Mouse (Mus musculus): ENCODE results near the gene Bmp8a. TPM values are rescaled to one million over a fixed set of nuclear protein-coding genes. Genes with fewer than 3 reads are reported as not detected.
"Not testable (repeated sequence)": the region's sequence is repeated elsewhere in the genome, so short reads cannot be mapped to it uniquely, and the experiment has no call there.

Gene Bmp8a
- total RNA-seq, 2 experiments from 2014 or later: not detected

GRCm38 (mm10) chr4:123331961-123332360 lies 11.1 kb downstream of the Bmp8a start:
- not testable (repeated sequence) for DNase-seq (ENCODE audit: low spot score in 2 of 2)

GRCm38 (mm10) chr4:123331326-123331725 lies 11.7 kb downstream of the Bmp8a start:
- DNase-seq (ENCODE audit: low spot score in 2 of 2): no peak

- DNase-seq (ENCODE audit: low spot score in 2 of 2): no peak
Observed at GRCm38 (mm10) chr4:123328946-123329345, 14.1 kb downstream of the Bmp8a start.

DNA sequence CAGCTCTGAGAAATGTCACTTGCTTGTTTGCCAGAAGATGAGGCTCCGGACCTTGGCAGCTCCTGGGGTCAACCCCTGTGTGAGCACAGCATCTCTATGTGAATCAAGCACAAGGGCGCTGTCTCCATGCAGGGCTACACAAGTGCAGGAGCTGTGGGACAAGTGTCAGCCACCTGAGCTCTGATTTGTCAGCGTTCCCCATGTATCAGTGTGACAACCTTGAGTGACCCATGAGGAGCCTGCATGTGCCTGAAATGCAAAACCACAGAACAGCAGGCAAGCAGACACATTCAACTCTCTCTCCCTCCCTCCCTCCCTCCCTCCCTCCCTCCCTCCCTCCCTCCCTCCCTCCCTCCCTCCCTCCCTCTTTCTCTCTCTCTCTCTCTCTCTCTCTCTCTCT lies 15.4 kb downstream of the Bmp8a start:
- no peak for DNase-seq (ENCODE audit: low spot score in 2 of 2)

- DNase-seq (ENCODE audit: low spot score in 2 of 2): no peak
Observed at GRCm38 (mm10) chr4:123326087-123326486, 17.0 kb downstream of the Bmp8a start.

- DNase-seq (ENCODE audit: low spot score in 2 of 2): no peak
Observed at GRCm38 (mm10) chr4:123323534-123323933, 19.5 kb downstream of the Bmp8a start, which contains the start of gene Oxct2a. Gene Oxct2a (minus strand): TSS chr4:123323634.

DNA sequence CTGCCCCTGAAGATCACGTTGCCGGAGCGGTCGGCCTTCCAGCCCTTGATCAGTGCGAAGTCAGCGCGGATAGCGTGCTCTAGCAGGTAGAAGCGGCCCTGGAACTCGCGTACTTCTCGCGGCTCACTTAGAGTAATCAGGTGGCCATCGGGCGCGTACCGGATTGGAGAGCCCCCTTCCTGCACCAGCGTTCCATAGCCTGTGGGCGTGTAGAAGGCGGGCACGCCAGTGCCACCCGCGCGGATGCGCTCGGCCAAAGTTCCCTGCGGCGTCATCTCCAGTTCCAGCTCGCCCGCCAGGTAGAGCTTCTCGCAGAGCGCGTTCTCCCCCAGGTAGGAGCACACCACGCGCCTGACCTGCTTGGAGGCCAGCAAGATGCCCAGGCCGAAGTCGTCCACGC lies 20.1 kb downstream of the Bmp8a start:
- not testable (repeated sequence) for DNase-seq (ENCODE audit: low spot score in 2 of 2)

DNA sequence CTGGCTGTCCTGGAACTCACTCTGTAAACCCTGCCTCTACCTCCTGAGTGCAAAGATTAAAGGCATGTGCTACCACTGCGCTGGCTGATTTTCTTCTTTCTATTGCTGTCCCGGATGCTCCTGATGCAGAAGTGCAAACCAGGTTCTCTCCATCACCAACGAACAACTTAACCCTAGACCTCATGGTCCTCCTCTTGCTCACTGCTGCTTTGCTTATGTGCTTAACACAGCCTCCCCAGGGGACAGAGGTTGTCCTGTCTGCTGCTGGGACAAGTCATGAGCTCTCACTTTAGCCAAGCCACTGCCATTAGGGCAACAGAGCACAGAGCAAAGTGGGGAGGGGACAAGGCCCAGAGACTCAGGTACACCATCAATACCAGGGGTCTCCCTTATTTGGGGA lies 28.6 kb downstream of the Bmp8a start:
- DNase-seq (ENCODE audit: low spot score in 2 of 2): no peak

GRCm38 (mm10) chr4:123313010-123313409 lies 30.0 kb downstream of the Bmp8a start:
- no peak for DNase-seq (ENCODE audit: low spot score in 2 of 2)

- no peak for DNase-seq (ENCODE audit: low spot score in 2 of 2)
Observed at GRCm38 (mm10) chr4:123311845-123312244, 31.2 kb downstream of the Bmp8a start.

DNA sequence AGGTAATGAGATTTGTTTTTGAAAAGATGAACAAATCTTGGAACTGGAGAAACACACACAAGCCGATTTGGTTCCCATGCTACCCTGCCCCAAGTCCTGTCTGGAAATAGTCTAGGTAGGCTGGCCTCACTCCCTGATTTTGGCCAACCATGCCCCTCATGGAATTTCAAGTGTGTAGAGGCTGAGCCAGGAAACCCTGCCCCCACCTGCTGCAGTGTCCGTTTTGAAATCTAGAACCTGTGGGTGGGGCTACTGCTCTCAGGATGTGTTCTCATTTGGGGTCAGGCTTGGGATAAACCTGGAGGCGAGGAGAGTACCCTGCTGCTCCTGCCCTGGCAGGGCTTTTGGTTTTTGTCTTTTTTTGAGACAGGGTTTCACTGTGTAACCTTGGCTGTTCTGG lies 34.8 kb downstream of the Bmp8a start:
- no peak for DNase-seq (ENCODE audit: low spot score in 2 of 2)

GRCm38 (mm10) chr4:123306999-123307398 lies 36.1 kb downstream of the Bmp8a start:
- DNase-seq (ENCODE audit: low spot score in 2 of 2): peak in 1 of 2 experiments; percentile 39

DNA sequence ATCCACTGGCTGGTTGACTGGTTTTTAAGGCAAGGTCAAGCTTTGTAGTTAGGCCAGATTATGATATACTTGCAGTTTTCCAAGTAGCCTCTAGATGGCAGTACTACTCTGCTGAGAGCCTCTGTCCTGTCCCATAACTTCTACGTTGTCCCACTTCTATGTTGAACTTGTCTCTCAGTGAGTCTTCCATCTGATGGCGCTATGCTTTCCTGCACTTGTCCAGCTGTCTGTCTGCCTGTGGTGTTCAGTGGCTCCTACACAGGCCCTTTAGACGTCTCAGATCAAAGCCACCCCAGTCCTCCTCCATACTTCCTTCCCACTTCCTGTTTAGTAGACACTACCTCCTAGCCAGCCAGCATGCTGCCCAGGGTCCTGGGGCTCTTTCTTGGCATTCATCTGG lies 37.3 kb downstream of the Bmp8a start:
- peak; percentile 18 to 52 for DNase-seq (ENCODE audit: low spot score in 2 of 2)

GRCm38 (mm10) chr4:123298980-123299670 lies 43.9 kb downstream of the Bmp8a start:
- no peak for DNase-seq (ENCODE audit: low spot score in 2 of 2)

GRCm38 (mm10) chr4:123298226-123298625 lies 44.8 kb downstream of the Bmp8a start:
- DNase-seq (ENCODE audit: low spot score in 2 of 2): no peak

DNA sequence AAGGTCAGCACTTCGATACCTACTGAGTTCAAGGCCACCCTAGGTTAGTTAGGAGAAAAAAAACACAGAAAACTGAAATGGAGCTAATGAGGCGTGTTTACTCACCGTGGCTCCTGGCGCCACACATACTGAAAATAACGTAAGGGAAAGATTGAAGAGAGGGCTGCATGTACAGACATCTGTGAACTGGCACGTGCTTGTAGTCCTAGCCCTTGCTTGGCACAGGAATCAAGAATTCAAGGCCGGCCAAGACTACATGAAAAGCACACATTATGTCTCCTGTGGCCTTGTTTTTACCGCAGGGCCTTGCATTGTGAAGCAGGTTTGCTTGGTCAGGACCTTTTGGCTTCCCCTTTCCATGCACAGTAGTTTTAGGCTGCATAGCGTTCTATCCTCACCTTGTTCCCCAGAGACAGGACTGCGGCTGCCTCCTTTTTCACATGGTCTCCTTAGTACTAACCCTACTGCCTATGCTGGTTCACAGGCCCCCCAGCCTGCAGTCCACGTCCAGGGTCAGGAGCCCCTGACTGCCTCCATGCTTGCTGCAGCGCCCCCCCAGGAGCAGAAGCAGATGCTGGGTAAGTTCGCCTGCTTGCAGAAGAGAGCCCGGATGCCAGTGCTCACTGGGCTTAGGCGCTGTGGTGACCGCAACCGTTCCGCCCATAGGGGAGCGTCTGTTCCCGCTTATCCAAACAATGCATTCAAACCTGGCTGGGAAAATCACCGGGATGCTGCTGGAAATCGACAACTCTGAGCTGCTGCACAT lies 45.7 kb downstream of the Bmp8a start:
- no peak for DNase-seq (ENCODE audit: low spot score in 2 of 2)

GRCm38 (mm10) chr4:123296148-123296534 lies 46.9 kb downstream of the Bmp8a start:
- DNase-seq (ENCODE audit: low spot score in 2 of 2): no peak

GRCm38 (mm10) chr4:123295516-123296147 lies 47.4 kb downstream of the Bmp8a start:
- no peak for DNase-seq (ENCODE audit: low spot score in 2 of 2)

DNA sequence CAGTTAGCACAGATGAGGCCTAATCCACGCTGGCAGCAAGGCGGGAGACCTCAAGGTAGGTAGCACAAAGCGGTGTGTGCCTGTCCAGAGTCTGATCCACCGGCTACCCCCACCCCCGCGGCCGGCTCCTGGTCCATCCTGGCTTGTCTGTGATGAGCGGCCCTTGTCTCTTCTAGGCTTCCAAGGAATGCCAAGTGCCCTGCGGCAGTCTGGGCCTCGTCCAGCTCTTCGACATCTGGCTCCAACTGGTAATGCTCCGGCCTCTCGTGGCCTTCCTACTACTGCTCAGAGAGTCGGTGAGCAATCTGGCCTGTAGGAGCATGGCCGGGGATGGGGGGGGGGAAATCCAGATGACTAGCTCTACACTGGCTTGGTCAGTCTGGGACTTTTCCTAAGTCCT lies 48.0 kb downstream of the Bmp8a start:
- not testable (repeated sequence) for DNase-seq (ENCODE audit: low spot score in 2 of 2)

GRCm38 (mm10) chr4:123293661-123294443 lies 49.2 kb downstream of the Bmp8a start:
- no peak for DNase-seq (ENCODE audit: low spot score in 2 of 2)

DNA sequence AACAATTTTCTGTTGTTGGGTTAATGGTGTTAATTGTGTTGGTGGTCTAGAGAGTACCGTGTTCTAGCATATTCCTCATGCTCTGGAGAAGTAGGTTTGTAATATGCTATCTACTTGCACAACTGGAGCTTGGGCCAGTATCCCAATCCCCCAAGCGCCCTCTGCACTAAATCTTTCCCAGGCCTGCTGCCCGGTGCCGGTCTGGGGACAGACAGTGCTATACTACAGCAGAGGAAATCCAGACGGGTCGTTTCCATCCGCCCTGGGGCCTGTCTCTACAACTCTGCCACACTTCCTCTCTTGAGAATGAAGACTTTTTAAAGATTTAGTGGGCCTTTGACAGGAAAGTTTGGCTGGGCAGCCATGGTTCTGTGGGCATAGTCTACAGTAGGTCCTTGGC lies 50.1 kb downstream of the Bmp8a start:
- DNase-seq (ENCODE audit: low spot score in 2 of 2): no peak
